Mouse (Mus musculus) liver, adult 2 months (tissue): ENCODE measurements around the gene Ubp1.

ENCODE experiments used
- CTCF ChIP-seq: fragments of 200-500 bp; IDR thresholded peaks from 2 replicates; pipeline ENCODE4 v1.5.1; 2011; ENCODE audit warnings: low read depth, low read length, control low read depth
- POLR2A ChIP-seq: fragments of 200-500 bp; IDR thresholded peaks from 2 replicates; pipeline ENCODE4 v1.6.1; 2011; ENCODE audit warnings: low read length, control low read depth; ENCODE audit not compliant: insufficient read depth; ENCODE audit errors: extremely low read depth

- TF ChIP-seq CTCF (peak; percentile 61), POLR2A (no peak)
Observed at GRCm38 (mm10) chr9:114015724-114016123, 85.0 kb downstream of the Ubp1 start.
